Mouse (Mus musculus): ENCODE results near the gene Car5b. TPM values are rescaled to one million over a fixed set of nuclear protein-coding genes. Genes with fewer than 3 reads are reported as not detected.

The Car5b gene
- polyA plus RNA-seq (2012; rRNA removed) = 0.43 TPM in 2 replicates

DNA sequence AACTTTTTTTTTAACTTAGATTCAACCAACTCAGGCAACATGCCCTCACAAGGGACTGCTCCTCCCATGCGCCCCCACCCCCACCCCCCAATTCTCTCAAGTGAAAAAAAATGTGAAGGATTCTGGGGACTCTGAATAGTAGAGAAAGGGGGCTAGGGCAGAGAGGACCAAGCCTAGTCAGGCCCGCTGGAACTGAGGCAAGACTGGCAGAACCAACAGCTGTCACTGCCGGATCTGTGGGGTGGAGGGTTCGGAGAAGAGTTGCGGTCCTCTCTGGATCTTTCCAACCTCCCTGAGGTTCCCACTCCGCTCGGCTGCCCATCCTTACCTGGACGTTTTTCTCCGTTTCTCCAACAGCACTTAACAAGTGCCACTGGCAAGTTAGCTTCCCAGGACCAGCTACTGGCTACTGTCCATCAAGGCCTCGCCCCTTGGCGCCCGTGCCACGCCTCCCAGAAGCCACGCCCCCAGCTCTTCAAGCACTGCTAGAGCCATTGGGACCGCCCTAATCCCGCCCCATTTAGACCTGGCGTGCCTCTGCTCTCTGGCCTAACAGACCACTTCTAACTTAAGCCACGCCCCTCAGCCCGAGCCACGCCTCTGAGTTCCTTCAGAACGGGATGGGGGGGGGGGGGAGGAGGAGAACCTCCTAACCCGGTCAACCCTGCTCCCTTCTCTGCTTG lies at the start of gene Car5b:
Gene Car5b (minus strand): TSS at position 391 of the 683 bp plus-strand sequence.
- 21% methylated on average over 22 of the region's 22 CpGs for WGBS

DNA sequence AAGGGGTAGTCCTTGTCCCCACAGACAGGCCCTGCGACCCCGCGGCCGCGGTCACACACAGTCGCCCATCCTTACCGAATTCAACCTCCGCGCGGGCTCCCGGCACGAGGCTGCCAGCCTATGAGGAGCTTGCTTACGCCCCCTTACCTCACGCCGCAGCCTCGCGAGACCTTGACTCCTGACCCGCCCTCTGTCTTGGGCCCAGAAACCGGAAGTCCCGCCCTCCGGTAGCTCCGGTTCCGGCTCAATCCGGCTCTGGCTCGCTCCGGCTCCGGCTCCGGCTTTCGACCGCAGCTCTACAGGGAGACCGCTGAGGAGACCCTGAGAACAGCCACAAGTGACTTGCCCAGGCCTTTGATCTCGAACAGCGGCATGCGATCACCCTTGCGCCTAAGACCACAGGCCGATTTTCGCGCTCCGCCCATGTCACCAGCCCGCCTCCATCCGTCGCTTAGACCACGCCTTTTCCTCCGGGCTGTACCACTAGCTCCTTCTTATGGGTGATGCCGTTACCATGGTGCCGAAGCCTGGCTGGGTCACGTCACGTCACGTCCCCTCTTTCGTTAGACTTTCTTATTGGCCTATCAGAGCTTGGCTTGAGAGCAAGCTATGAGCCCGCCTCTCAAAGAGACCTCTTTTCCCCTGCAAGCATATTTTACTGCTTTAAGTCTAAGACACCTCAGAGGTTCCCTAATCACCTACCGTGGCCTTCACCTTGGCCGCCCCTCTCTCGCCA lies 48.4 kb upstream of the Car5b start, which contains the start of gene Siah1b:
Gene Siah1b (minus strand): TSS at position 454 of the 736 bp plus-strand sequence.
- peak; percentile 88 to 91 for DNase-seq (ENCODE audit: low read depth in 1 of 2, low spot score in 2 of 2)
- Histone ChIP-seq H3K27ac (ENCODE audit: insufficient read depth, low read length) (peak within 1 kb of the TSS; percentile 95), H3K4me1 (ENCODE audit: control insufficient read depth, insufficient read depth, insufficient read length) (no peaks in the 10 kb centered on the region), H3K27me3 (ENCODE audit: control insufficient read depth, insufficient read depth, low read length) (no peaks in the 10 kb centered on the region), H3K36me3 (ENCODE audit: control insufficient read depth, insufficient read depth, low read length) (no peaks in the 10 kb centered on the region; the same call in 1 of the 2 replicates), H3K4me3 (ENCODE audit: extremely low read depth, insufficient read depth, insufficient read length) (peak within 1 kb of the TSS; percentile 84)
- no peak for TF ChIP-seq POLR2A (IDR thresholded peaks at IDR 0.05; ENCODE audit: low read depth, low read length)
- WGBS = 38% methylated on average over 49 of the region's 54 CpGs

More for the DNA sequence above, at the start of gene Car5b:
- TF ChIP-seq CTCF (IDR thresholded peaks at IDR 0.05; ENCODE audit: extremely low read depth, insufficient read depth, insufficient read length, insufficient replicate concordance) (no peak), POLR2A (IDR thresholded peaks at IDR 0.05; ENCODE audit: low read depth, low read length) (no peak)
- Histone ChIP-seq H3K4me3 (ENCODE audit: extremely low read depth, insufficient read depth, insufficient read length) (peak within 1 kb of the TSS; percentile 22; the same call in 1 of the 2 replicates), H3K4me1 (ENCODE audit: control insufficient read depth, insufficient read depth, insufficient read length) (no peaks in the 10 kb centered on the region), H3K36me3 (ENCODE audit: control insufficient read depth, insufficient read depth, low read length) (no peaks in the 10 kb centered on the region), H3K27ac (ENCODE audit: insufficient read depth, low read length) (no peak within 1 kb of the TSS), H3K27me3 (ENCODE audit: control insufficient read depth, insufficient read depth, low read length) (no peaks in the 10 kb centered on the region)
- DNase-seq (ENCODE audit: low read depth in 1 of 2, low spot score in 2 of 2) = peak; percentile 47 to 60

DNA sequence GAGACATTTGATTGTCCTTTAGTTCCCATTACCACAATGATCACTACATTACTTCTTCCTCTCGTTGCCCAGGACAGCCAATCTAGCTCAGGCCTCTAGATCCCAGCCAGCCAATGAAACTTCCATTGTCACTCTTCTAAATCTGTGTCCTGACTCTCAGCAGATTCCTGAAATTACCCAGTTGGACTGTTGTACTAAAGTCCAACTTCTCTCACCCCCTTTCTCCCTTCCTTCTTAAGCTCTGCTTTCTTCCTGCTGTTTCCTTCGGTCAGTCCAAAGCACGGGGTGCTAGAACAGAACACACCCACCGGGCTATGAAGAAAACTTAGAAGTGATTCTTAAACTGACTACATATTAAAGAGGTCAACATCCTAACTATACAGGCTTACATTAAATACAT lies 41.2 kb upstream of the Car5b start:
- no peak for TF ChIP-seq POLR2A (IDR thresholded peaks at IDR 0.05; ENCODE audit: low read depth, low read length)
- TF ChIP-seq CTCF (IDR thresholded peaks at IDR 0.05; ENCODE audit: extremely low read depth, insufficient read depth, insufficient read length, insufficient replicate concordance) = no peak
- WGBS = 84% methylated on average over 4 of the region's 4 CpGs

DNA sequence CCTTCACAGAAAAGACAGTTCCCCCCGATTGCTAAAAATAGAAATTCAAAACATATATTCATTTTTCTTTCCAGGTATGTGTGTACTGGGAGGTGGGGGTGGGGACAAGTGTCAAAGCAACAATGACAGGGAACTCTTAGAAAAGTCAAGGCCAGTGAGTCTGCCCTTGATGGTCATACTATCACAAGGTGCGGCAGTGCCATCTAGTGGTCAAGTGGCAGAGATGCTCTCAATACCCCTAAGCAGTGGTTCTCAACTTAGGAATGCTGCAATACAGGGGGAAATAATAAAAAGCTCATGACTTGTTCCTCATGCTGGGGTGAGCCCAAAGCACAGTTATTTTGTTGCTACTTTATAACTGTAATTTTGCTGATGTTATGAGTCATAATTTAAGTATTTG lies 38.4 kb upstream of the Car5b start:
- H3K4me3 ChIP-seq (ENCODE audit: extremely low read depth, insufficient read depth, insufficient read length) = no peak overlapping the region
- H3K4me1 ChIP-seq (ENCODE audit: control insufficient read depth, insufficient read depth, insufficient read length) = no peaks in the 10 kb centered on the region
- peak; percentile 27 to 49 for DNase-seq (ENCODE audit: low read depth in 1 of 2, low spot score in 2 of 2)
- no peaks in the 10 kb centered on the region for H3K27me3 ChIP-seq (ENCODE audit: control insufficient read depth, insufficient read depth, low read length)
- no peaks in the 10 kb centered on the region; the same call in 1 of the 2 replicates for H3K36me3 ChIP-seq (ENCODE audit: control insufficient read depth, insufficient read depth, low read length)
- no peak overlapping the region for H3K27ac ChIP-seq (ENCODE audit: insufficient read depth, low read length)
- 22% methylated on average over 2 of the region's 2 CpGs for WGBS
- no peak for TF ChIP-seq POLR2A (IDR thresholded peaks at IDR 0.05; ENCODE audit: low read depth, low read length)
- TF ChIP-seq CTCF (IDR thresholded peaks at IDR 0.05; ENCODE audit: extremely low read depth, insufficient read depth, insufficient read length, insufficient replicate concordance) = peak; percentile 57; the same call in 1 of the 2 replicates

More for the DNA sequence above, 41.2 kb upstream of the Car5b start:
- H3K36me3 ChIP-seq (ENCODE audit: control insufficient read depth, insufficient read depth, low read length) = no peaks in the 10 kb centered on the region; the same call in none of the 2 replicates
- H3K4me3 ChIP-seq (ENCODE audit: extremely low read depth, insufficient read depth, insufficient read length) = no peak overlapping the region
- no peaks in the 10 kb centered on the region for H3K27me3 ChIP-seq (ENCODE audit: control insufficient read depth, insufficient read depth, low read length)
- no peak overlapping the region for H3K27ac ChIP-seq (ENCODE audit: insufficient read depth, low read length)
- H3K4me1 ChIP-seq (ENCODE audit: control insufficient read depth, insufficient read depth, insufficient read length) = no peaks in the 10 kb centered on the region
- no peak for DNase-seq (ENCODE audit: low read depth in 1 of 2, low spot score in 2 of 2)

DNA sequence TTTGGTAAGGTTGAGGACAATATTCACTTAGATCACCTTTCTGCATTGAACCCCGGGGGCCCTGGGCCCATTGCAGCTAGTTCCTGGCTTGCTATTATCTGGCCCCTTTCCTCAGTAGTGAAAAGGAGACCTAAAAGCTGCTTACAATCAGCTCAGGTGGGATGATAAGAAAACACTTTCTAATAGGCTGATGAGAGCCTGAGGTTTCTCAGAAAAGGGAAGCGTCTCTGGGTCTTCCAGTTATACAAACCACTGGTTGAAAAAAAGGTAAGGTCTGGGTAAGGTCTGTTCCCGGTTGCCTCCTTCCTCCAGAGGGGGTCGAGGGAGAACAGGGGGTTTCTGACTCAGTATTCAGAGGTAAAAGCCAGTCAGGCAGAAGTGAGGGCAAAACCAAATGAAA lies 31.3 kb upstream of the Car5b start:
- Histone ChIP-seq H3K27ac (ENCODE audit: insufficient read depth, low read length) (no peak overlapping the region), H3K36me3 (ENCODE audit: control insufficient read depth, insufficient read depth, low read length) (no peaks in the 10 kb centered on the region), H3K4me3 (ENCODE audit: extremely low read depth, insufficient read depth, insufficient read length) (no peak overlapping the region), H3K4me1 (ENCODE audit: control insufficient read depth, insufficient read depth, insufficient read length) (no peaks in the 10 kb centered on the region), H3K27me3 (ENCODE audit: control insufficient read depth, insufficient read depth, low read length) (no peaks in the 10 kb centered on the region)
- WGBS = 42% methylated on average over 4 of the region's 4 CpGs
- no peak for DNase-seq (ENCODE audit: low read depth in 1 of 2, low spot score in 2 of 2)
- no peak for TF ChIP-seq CTCF (IDR thresholded peaks at IDR 0.05; ENCODE audit: extremely low read depth, insufficient read depth, insufficient read length, insufficient replicate concordance)
- no peak for TF ChIP-seq POLR2A (IDR thresholded peaks at IDR 0.05; ENCODE audit: low read depth, low read length)

- TF ChIP-seq POLR2A (IDR thresholded peaks at IDR 0.05; ENCODE audit: low read depth, low read length) = no peak
- no peak for TF ChIP-seq CTCF (IDR thresholded peaks at IDR 0.05; ENCODE audit: extremely low read depth, insufficient read depth, insufficient read length, insufficient replicate concordance)
- WGBS = 84% methylated on average over 3 of the region's 3 CpGs
- no peak for DNase-seq (ENCODE audit: low read depth in 1 of 2, low spot score in 2 of 2)
- H3K4me3 ChIP-seq (ENCODE audit: extremely low read depth, insufficient read depth, insufficient read length) = no peak overlapping the region
- H3K4me1 ChIP-seq (ENCODE audit: control insufficient read depth, insufficient read depth, insufficient read length) = no peaks in the 10 kb centered on the region
- no peak overlapping the region for H3K27ac ChIP-seq (ENCODE audit: insufficient read depth, low read length)
- H3K27me3 ChIP-seq (ENCODE audit: control insufficient read depth, insufficient read depth, low read length) = no peaks in the 10 kb centered on the region
- H3K36me3 ChIP-seq (ENCODE audit: control insufficient read depth, insufficient read depth, low read length) = no peaks in the 10 kb centered on the region
These were observed 30.7 kb upstream of the Car5b start for GRCm38 (mm10) chrX:164058523-164058922.
